Mouse (Mus musculus) adrenal gland, adult 2 months (tissue): ENCODE measurements at regions not wholly inside any gene's neighbourhood (a gene's known extent, or its start where the extent isn't known, plus 50 kb on each side); places are given as distances from the start of the nearest gene placed in this dataset.

Experiments used
- microRNA-seq, 2 experiments: library from miRNA; unstranded; fragments of <30 nt; microRNA quantifications; one replicate each; pipeline ENCODE4 v1.2.0; 2021

Small RNA genes in the stretch of these regions (microRNA-seq; reads per million reads assigned to microRNA genes)
- 963 to 1,291 reads per million in 2 experiments for gene Mir221
- gene Mir222, result 102 to 293 reads per million in 2 experiments
